Mouse (Mus musculus) spleen, adult 2 months (tissue): Measurements from ENCODE around the gene Iqcg. TPM values are rescaled to one million over a fixed set of nuclear protein-coding genes. Genes with fewer than 3 reads are reported as not detected.

Experiments
- DNase-seq, 2 experiments: peaks; one replicate each; pipeline versions ENCODE4 v3.0.0 to v3.0.0-alpha.2; 2012 to 2021; ENCODE audit warnings: low spot score in 2 of 2, low read depth in 1 of 2
- H3K27ac ChIP-seq: fragments of 200-500 bp; 2 replicates; pipeline ENCODE4 v1.5.1; 2012; ENCODE audit warnings: low read length, inconsistent platforms; ENCODE audit not compliant: insufficient read depth
- H3K27me3 ChIP-seq: fragments of 200-500 bp; 2 replicates; pipeline ENCODE4 v1.6.1; 2012; ENCODE audit warnings: mild to moderate bottlenecking, moderate library complexity, low read length, inconsistent platforms; ENCODE audit not compliant: control insufficient read depth, insufficient read depth
- H3K36me3 ChIP-seq: fragments of 200-500 bp; 2 replicates; pipeline ENCODE4 v1.6.1; 2012; ENCODE audit warnings: mild to moderate bottlenecking, low read length, inconsistent platforms; ENCODE audit not compliant: control insufficient read depth, insufficient read depth
- H3K4me1 ChIP-seq: fragments of 200-500 bp; 2 replicates; pipeline ENCODE4 v1.6.1; 2011; ENCODE audit warnings: inconsistent platforms; ENCODE audit not compliant: control insufficient read depth, insufficient read depth, insufficient read length
- H3K4me3 ChIP-seq: fragments of 200-500 bp; 2 replicates; pipeline ENCODE4 v1.5.1; 2011; ENCODE audit warnings: mild to moderate bottlenecking, inconsistent platforms; ENCODE audit not compliant: insufficient read depth, insufficient read length; ENCODE audit errors: extremely low read depth
- CTCF ChIP-seq: fragments of 200-500 bp; IDR thresholded peaks from 2 replicates; pipeline ENCODE4 v1.5.1; 2011; ENCODE audit warnings: mild to moderate bottlenecking, inconsistent platforms; ENCODE audit not compliant: insufficient read depth, insufficient read length, insufficient replicate concordance; ENCODE audit errors: extremely low read depth
- POLR2A ChIP-seq: fragments of 200-500 bp; IDR thresholded peaks from 2 replicates; pipeline ENCODE4 v1.6.1; 2011; ENCODE audit warnings: low read depth, low read length, inconsistent platforms
- WGBS: fragments of 180-500 bp; shearing (Covaris S2); methylation state at CpG from one replicate; pipeline ENCODE4 v1.1.7; 2018; 5-methylcytosine and 5-hydroxymethylcytosine counted together
- polyA plus RNA-seq: library from polyadenylated mRNA; depleted of rRNA; stranded (reverse); fragments of >200 nt; gene quantifications from 2 replicates; pipeline ENCODE4 v1.2.3, GENCODE M21; 2012; rRNA removed

Iqcg gene
- polyA plus RNA-seq: 0.02 and 0.05 TPM in 2 replicates

GRCm38 (mm10) chr16:33056095-33056785, at the start of gene Iqcg, which contains the start of gene Rpl35a:
Iqcg (minus strand) TSS chr16:33056218.
Rpl35a (plus strand) TSS chr16:33056453.
- H3K27ac ChIP-seq: peak within 1 kb of the TSS; percentile 93
- H3K4me3 ChIP-seq: peak within 1 kb of the TSS; percentile 83
- peak; percentile 82 to 84 for DNase-seq
- peaks cover 3% of the 10 kb centered on the region; the same call in 1 of the 2 replicates for H3K4me1 ChIP-seq
- H3K36me3 ChIP-seq: peaks cover 15% of the 10 kb centered on the region
- WGBS: under 1% methylated on average over 46 of the region's 47 CpGs
- TF ChIP-seq POLR2A (peak; percentile 87), CTCF (no peak)
- H3K27me3 ChIP-seq: no peaks in the 10 kb centered on the region

- Histone ChIP-seq H3K27ac (no peak overlapping the region), H3K36me3 (no peaks in the 10 kb centered on the region), H3K27me3 (no peaks in the 10 kb centered on the region), H3K4me1 (no peaks in the 10 kb centered on the region), H3K4me3 (no peak overlapping the region)
- TF ChIP-seq POLR2A (no peak), CTCF (no peak)
- DNase-seq: no peak
- WGBS: 89% methylated on average over 8 of the region's 8 CpGs
Observed at GRCm38 (mm10) chr16:33085666-33086065, 29.6 kb upstream of the Iqcg start.

GRCm38 (mm10) chr16:33083996-33084395, 28.0 kb upstream of the Iqcg start:
- no peaks in the 10 kb centered on the region for H3K4me1 ChIP-seq
- no peak overlapping the region for H3K27ac ChIP-seq
- DNase-seq: no peak
- no peak overlapping the region for H3K4me3 ChIP-seq
- TF ChIP-seq POLR2A: no peak
- no peak for TF ChIP-seq CTCF
- WGBS: 92% methylated on average over 2 of the region's 2 CpGs
- no peaks in the 10 kb centered on the region for H3K27me3 ChIP-seq
- H3K36me3 ChIP-seq: no peaks in the 10 kb centered on the region

GRCm38 (mm10) chr16:33082951-33083350, 26.9 kb upstream of the Iqcg start:
- Histone ChIP-seq H3K27me3 (no peaks in the 10 kb centered on the region), H3K27ac (no peak overlapping the region), H3K4me1 (no peaks in the 10 kb centered on the region; the same call in 1 of the 2 replicates), H3K4me3 (no peak overlapping the region), H3K36me3 (no peaks in the 10 kb centered on the region)
- no peak for DNase-seq
- TF ChIP-seq POLR2A (no peak), CTCF (no peak)
- 88% methylated on average over 6 of the region's 6 CpGs for WGBS

- Histone ChIP-seq H3K27me3 (no peaks in the 10 kb centered on the region), H3K27ac (no peak overlapping the region), H3K4me1 (no peaks in the 10 kb centered on the region; the same call in 1 of the 2 replicates), H3K4me3 (no peak overlapping the region), H3K36me3 (no peaks in the 10 kb centered on the region)
- TF ChIP-seq POLR2A (no peak), CTCF (no peak)
- DNase-seq: no peak
- 85% methylated on average over 7 of the region's 7 CpGs for WGBS
Observed at GRCm38 (mm10) chr16:33080063-33080462, 24.0 kb upstream of the Iqcg start.

GRCm38 (mm10) chr16:33077069-33077627, 21.1 kb upstream of the Iqcg start:
- DNase-seq: no peak
- WGBS: 30% methylated on average over 5 of the region's 5 CpGs
- Histone ChIP-seq H3K27me3 (no peaks in the 10 kb centered on the region), H3K36me3 (no peaks in the 10 kb centered on the region), H3K4me1 (peaks cover 3% of the 10 kb centered on the region; the same call in 1 of the 2 replicates), H3K4me3 (no peak overlapping the region), H3K27ac (no peak overlapping the region)
- TF ChIP-seq CTCF (no peak), POLR2A (no peak)

GRCm38 (mm10) chr16:33076078-33076477, 20.1 kb upstream of the Iqcg start:
- no peak overlapping the region for H3K27ac ChIP-seq
- no peaks in the 10 kb centered on the region for H3K36me3 ChIP-seq
- H3K4me3 ChIP-seq: no peak overlapping the region
- no peak for DNase-seq
- no peaks in the 10 kb centered on the region for H3K27me3 ChIP-seq
- 64% methylated on average over 6 of the region's 6 CpGs for WGBS
- TF ChIP-seq CTCF (no peak), POLR2A (no peak)
- peaks cover 3% of the 10 kb centered on the region; the same call in 1 of the 2 replicates for H3K4me1 ChIP-seq
